Mouse (Mus musculus): ENCODE results near the gene Tnfrsf23. TPM values are rescaled to one million over a fixed set of nuclear protein-coding genes. Genes with fewer than 3 reads are reported as not detected.
"Not testable (repeated sequence)": the region's sequence is repeated elsewhere in the genome, so short reads cannot be mapped to it uniquely, and the experiment has no call there.

Gene Tnfrsf23
- total RNA-seq (2021), result 2.4 and 3.2 TPM in 2 replicates
- long read RNA-seq, experiment 1, partial matches to known transcripts, result 0 of 2 reads
- long read RNA-seq, experiment 1, other reads (novel, unspliced or antisense), result 1 of 2 reads
- long read RNA-seq, experiment 2, result 0 reads

DNA sequence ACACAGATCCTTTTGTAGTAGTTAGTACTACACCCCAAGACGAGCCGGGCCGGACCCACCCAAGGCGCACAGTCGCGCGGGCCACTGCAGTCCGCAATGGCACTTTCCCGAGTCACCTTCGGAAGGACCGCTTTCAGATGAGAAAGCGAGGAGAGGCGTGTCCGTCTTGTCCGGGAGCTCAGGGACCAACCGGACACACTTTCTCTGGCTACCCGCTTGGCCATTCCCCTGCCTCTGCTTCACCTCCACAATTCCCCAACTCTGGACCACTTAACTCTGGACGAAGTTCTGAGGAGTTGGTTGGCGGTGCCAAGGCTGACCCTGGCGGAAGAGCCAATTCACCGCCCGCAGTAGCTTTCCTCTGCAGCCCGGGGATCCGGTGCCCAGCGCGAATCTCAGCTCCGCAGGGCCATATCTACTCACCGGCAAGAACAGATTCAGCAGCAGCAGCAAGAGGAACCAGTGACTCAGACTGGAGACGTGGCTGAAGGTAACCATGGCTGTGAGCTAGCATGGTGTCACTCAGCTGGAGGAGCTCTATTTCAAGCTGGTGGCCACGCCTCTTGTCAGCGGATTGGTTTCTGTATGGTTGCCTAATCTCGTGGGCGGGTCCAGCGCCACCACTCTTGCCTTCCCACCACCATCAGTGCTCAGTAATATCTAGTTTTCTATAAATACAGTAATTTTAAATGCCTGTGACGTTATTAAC is at the start of gene Tnfrsf23:
Tnfrsf23 (minus strand) TSS at position 514 of the 709 bp plus-strand sequence.
- DNase-seq, result peak; percentile 88

DNA sequence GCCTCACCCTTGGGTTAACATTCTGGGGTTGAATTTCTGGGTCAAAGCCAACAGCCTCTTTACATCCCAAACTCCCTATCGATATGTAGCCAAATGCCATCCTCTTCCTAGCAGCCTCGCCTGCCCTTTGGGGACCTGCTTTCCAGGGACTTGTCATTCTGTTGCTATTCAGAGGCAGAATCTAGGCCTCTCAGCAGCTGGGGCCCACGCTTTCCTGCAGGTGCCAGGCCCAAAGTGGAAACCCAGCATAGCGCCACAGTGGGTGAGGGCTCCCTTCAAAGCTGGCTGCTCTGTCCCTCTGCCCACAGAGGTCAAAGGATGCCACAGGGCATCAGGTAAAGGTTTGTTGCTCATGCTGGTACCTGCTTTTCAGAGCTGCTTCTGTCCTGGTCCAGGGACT is 48.1 kb upstream of the Tnfrsf23 start:
- no peak for DNase-seq

DNA sequence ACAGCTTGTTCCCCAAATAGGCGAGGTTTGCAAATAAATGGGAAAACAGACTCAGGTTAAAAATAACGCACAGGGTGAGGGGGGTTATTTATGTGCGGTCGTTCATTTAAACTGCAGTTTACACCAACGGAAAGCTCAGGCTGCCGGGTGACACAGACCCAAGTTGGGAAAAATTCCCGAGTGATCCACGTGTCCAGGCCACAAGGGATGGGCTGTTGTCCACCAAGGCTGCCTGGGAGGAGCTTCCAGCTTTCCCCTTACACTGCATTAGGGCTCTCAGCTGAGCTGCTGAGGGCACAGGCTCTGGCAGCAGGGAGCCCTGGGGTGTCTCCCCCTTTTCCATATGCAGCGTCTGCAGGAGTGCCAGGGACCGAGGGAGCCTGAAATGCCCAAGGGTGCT is 44.2 kb upstream of the Tnfrsf23 start:
- peak; percentile 39 for DNase-seq

DNA sequence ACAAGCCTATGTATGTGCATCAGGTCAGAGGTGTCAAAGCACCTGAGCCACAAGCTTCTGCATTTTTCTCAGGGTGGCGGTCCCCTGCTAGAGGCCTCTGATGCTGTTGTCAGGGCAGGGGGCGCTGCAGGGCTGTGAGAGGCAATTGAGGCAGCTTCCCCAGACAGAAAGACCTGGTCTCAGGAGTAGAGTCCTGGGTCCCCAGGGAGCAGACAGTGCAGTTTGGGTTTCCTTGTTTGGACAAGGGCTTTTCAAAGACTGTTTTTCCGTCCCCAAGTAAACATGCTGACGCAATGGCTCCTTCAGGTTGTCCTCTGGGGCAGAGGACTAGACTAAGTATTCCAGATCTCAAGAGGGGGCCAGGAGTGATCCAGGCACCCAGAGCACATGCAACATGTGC is 40.7 kb upstream of the Tnfrsf23 start:
- no peak for DNase-seq

DNA sequence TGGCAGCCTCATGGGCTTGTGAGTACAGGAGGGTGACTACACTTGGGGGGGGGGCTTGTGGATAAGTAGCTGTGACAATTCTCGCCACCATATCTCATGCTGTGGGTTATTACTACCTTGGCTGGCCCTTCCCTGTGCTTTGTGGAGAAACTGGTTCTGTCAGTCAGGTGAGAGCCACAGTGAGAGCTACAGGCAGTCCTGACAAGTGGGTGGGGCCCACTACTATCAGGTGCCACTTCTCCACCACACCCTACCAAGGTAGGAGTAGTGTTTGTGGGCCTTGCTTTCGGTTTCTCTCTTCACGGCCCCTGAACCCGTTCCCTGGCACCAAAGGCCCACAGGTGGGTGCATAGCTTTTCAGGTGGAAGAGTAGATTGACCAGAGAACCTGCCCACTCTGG is 38.2 kb upstream of the Tnfrsf23 start:
- DNase-seq, result no peak

DNA sequence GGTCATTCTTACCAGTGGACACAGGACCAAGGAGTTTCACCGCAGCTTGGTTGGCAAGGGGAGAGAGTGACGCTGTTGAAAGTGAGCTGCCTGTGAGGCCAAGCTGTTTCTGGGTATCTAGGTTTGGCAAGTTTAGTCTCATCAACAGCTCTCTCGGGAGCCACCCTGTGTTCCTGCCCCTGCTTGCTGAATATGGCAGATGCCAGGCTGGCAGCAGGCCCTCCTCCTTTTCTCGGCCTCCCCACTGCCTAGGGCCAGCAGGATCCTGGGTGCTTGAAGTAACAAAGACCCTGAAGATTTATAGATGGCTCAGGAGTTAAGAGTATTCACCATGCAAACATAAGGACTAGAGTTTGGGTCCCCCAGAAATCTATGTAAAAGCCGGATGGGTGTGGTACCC is 37.0 kb upstream of the Tnfrsf23 start:
- peak; percentile 26 for DNase-seq

DNA sequence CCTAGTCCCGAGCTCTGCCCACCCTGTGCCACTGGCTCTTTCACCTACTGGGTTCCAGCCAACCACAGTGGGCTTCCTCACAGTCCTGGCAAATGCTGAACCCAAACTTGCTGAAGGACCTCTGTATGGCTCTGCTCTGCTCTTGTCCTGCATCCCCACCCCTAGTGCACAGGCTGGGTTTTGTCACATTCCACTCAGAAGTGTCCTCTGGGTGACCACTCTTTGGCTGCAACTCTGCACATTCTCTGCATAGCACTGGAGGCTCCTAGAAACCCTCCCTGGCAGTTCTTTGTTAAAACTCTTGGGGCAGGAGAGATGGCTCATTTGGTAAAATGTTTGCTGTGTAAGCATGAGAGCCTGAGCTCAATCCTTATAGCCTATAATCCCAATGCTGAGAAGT is 32.1 kb upstream of the Tnfrsf23 start:
- no peak for DNase-seq

DNA sequence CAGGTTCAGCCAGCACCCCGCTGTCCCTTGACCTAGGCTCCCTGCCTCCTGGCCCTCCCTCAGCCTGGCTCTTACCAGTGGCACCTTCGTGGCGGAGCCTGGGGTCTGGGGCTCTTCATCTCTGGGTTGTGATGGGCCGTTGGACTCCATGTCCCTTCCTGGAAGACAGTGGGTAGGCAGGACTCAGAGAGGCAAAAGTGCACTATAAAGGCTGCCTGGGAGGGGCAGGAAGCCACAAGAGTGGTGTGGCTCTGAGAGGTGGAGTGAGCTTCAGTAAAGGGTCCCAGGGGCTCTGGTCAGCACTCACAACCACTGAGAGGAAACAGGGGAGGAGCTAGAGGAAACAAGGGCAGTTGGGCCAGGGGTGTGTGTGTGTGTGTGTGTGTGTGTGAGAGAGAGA is 27.7 kb upstream of the Tnfrsf23 start:
- DNase-seq, result no peak

DNA sequence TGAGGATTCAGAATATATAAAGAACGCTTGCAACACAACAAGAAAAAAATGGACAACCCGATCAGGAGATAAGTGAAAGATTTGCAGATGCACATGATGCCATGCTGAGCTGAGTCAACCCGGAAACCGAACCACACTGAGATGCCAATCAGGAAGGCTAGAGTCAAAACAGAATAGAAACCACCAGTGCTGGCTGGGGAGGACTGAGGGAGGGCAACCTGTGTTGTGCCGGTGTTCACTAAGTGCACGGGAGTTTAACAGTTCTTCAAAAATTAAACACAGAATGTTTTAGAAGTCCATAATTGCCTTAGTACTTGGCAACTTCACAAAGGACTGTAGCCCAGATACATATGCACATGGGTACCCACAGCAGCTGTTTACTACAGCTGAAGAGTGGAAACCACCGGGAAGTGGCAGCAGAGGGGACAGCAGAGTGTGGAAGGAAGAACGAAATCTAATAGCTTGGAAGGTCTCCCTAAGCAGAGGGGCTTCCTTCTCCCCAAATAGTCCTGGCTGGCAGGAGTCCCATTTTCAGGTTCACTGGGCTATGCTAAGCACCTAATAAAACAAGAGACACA is 27.2 kb upstream of the Tnfrsf23 start:
- DNase-seq, result no peak

DNA sequence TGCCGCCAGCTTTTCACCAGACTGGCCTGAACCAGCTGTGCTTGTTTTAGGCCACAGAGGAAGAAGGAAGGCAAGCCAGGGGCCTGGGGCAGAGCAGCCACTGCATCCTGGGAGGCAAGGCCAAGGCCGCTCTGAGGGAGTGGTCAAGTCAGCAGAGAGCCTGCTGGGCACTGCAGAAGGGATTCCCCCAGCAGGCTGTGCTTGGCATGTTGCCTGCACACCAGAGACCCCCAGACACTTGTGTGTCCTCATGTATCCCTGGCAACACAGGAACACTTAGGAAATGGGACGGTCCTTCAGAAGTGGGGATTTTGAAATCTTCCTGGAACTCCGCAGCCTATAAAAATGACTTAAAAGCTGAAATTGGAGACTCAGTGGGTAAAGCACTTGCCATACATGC is 26.4 kb upstream of the Tnfrsf23 start:
- DNase-seq, result no peak

DNA sequence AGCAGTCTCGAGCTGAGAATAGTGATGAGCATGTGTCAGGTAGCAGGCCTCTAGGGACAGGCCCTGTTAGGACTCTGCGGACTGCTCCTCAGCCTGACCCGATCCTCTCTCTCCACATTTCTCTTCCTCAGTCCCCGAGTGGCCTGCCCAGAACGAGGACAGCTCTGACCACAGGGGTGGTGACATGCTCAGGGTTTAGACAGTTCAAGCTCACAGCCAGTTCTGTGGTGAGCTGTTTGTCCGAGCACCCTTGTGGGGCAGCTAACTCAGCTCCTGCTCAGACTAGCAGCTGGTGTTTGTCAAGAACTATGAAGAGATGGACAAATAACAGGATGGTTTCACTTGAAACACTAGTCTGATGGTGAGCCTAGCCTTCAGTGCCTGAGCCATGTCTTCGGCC is 25.7 kb upstream of the Tnfrsf23 start:
- no peak for DNase-seq

DNA sequence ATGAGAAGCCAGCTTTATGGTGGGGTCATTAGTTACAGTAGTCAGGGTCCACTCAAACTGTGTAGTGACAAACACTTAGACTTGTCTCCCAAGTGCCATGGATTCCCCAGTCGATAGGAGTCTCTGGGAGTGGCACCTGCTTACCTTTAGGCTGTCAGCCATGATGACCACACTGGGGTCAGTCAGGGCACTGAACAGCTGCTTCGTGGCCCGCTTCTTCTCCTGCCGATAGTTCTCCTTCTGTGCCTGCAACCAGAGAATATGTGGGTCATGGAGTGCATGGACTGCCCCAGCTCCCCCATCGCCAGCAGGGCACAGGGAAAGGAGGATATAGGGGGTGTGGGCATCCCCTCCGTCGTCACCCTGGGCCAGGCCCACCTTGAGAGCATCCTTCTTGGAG is 23.7 kb upstream of the Tnfrsf23 start:
- DNase-seq, result no peak

DNA sequence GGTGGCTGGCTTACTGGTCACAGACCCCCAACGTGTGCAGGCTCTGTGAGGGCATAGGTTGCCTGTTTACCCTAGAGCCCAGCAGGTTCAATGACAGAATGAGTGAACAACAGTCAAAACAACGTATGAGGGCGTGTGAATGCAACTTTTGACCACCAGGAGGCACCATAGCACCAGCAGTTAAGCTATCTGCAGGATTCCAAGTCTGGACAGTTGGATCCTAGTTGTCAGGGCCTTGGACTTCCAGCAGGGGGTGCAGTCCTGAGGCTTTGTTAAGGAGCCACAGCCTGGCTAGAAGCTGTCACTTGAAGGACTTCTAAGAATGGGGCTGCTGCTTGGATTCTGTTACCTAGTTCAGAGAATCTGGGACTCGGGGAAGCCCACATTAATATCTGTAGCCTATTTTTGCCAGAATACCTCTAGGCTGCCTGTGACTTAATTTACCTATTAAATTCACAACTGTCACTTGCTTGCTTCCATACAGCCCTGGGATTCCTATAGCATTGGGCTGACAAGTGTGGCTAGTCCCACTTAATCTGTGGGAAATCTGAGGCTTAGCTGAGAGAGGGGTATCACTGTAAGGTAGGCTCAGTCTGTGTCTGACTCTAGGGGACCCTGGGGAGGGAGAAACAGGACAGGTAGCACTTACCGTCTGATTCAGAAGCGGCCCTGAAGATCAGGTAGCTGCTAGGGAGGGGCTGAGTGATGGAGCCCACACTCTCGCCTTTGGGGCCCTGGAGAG is 21.2 kb upstream of the Tnfrsf23 start:
- peak; percentile 95 for DNase-seq

DNA sequence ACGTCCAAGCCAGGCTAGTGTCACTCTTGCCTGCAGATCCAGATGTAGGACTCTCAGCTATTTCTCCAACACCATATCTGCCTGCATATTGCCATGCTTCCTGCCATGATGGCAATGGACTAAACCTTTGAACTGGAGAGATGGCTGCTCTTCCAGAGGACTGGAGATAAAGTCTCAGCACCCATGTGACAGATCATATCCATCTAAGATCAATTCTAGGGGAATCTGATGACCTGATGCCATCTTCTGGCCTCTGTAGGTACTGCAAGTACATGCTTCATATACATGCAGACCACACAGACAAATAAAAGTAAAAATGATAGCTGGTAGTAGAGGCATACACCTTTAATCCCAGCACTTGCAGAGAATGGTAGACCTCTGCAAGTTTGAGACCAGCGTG is 10.5 kb upstream of the Tnfrsf23 start:
- DNase-seq, result peak; percentile 53

DNA sequence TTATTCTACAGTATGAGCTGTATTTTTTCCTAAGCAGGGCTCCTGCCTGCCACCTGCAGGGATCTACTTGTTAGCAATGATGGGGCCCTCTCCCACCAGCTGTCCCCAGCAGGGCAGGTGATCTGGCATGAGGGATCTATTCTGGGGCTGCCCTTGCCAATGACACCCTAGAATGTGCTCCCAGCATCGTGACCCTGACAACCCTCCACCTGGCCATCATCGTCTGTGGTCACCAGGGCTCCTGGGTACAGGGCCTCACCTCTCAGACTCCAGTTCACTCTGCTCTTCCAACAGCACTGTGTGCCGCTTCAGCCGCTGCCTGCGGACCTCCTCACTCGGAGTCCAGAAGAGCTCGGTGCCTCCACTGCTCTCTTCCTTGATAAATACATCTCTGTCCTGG is 8.9 kb upstream of the Tnfrsf23 start:
- no peak for DNase-seq

DNA sequence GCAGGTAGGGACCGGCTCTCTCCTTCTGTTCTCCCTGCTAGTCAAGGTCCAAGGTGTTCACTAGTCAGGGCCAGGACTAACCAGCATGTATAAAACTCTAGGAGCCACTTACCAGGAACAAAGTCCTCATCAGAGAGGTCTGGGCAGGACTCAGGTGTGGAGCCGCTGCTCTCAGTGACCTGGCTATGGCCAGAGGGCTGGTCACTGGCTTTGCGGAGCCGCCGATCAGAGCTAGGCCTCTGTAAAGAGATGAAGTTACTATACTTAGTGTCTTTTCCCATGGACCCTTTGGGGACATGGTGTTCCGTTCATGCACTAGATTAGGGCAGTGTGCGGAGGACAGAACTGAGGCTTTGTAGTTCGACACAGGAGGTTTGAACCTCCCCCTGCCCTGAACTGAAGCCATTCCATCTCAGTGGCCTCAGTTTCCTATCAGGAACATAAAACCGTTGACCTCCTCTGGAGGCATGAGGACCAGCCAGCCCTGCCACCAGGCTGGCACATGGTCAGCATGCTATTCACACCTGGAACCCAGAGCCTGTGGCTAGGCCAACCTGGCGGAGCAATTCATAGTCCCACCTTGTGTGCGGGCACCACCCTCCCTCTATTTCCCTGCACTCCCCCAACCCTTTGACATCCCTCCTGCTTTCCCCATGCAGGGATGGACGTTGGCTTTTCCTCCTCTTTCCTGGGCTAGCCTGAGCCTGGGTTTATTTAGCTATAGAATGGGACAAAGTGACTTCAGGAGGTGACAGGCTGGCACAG is 7.3 kb upstream of the Tnfrsf23 start:
- no peak for DNase-seq

DNA sequence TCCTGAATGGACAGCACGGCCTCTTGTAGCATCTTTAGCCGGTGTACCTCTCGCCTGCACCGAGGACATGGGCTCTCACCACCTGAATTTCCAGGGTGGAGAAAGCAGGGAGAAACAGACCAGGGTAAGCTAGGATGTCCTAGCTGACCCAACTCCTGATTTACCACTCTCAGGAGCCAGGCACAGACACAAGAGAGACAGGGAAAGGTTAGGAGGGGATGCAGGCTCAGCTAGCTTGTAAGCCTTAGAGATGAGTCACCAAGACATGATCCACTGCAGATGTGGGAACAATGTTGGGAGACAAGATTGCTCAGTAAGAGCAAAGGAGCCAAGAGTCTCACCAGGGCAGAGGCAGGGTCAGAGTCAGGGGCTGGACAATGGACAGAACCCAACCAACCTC is 6.2 kb upstream of the Tnfrsf23 start:
- no peak for DNase-seq

DNA sequence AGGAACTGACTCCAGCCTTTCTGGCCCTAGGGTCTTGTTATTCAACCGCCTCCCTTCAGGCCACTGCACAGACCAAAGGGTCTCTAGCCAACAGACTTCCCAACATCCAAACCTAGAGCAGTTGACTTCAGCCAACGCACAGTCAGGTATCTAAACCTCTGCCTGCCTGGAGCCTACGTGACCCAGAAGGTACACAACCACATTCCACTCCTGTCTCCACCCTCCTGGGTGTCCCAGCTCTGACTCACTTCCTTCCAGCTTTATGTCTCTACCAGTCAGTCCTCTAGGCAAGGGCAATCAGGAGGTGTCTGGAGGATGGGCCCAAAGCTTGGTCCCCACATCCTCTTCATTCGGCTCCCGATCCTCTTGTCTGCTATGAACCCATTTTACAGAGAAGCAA is 5.5 kb upstream of the Tnfrsf23 start:
- no peak for DNase-seq

DNA sequence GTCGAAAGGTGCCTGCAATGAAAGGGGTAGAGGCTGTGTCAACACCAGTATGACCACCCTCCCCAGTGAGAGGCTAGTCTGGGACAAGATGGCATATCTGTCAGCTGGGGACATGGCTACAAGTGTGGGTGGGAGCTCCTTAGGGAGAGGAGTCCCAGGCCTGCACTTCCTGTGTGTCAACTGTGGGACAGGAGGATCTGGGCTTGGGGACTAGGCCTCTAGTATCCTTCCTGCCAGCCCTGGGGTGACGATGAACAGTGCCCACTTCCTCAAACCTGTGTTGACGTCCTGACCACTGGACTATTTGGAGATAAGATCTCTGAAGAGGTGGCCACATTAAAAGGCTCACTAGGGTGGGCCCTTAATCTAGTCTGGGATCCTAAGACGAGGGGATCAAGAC is 4.3 kb upstream of the Tnfrsf23 start:
- no peak for DNase-seq

DNA sequence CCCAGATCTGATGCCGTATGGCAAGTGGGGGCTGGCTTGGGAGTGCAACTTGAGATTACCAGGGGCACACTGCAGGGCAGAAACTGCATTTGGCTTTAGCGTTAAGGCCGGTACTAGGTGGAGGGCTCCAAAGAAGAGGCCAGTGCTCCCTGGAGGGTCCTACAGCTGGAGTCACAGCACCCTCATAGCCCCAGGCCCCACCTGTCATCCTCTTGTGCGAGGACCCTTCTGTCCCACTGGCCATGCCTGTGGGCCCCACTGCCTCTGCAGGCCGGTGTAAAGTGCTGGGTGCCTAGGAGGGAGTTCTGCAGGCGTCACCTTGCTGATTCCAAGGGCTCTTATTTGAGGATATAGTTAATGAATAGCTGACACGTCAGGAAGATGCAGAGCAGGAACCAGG is 3.8 kb upstream of the Tnfrsf23 start:
- no peak for DNase-seq

DNA sequence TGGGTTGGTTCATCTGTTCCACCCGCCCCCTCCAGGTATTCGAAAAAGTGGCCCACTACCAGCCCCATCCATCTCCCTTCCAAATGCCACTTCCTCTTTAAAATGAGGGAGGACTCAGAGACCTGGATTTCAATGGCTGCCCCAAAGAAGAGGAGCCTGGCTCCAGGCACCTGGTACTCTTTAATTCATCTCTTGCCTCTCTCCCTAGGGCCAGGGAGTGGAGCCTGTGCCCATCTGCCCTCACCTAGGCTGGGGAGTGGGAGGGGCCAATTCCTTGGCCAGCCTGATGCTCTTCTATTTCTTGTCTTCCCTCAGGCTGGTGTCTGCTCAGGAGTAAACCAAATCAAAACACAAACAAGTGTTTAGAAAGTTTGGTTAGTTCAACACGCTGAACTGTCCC is 1.0 kb upstream of the Tnfrsf23 start:
- DNase-seq, result not testable (repeated sequence)

DNA sequence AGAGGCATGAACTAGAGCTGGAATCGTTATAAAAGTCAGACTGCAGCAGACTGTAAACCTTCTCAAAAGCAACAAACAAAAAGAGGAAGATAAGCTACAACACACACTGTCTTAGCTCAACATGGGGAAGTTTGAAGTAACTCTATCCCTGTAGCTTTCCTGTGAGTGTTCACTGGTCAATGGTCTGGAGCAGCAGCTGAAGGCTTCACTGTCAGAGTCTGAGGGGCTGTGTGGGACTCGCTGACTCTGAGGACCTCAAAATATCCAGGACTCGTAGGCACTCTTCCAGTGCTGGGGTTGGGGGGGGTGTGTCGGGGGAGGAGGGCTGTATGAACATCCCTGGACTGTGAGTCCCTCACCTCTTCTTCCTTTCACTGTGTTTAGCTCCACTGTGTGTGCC is 519 bp upstream of the Tnfrsf23 start:
- DNase-seq, result not testable (repeated sequence)

DNA sequence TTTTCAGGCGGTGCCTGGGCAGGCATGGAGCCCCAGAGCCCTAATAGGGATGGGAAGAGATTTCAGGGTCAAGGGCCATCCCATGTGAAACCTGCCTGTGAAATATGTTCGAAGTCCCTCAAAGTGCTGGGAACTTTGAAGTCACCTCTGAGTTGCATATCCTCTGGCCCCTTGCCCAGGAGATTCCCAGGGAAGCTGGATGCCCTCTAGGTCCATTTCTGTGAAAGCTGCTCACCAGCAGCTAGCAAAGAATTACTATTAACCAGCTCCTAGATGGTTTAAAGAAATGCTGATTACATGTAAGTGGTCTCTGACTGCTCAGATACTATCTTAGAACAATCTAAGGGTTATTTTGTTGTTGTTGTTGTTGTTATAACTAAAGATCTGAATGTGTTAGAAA is 1.1 kb downstream of the Tnfrsf23 start:
- DNase-seq, result not testable (repeated sequence)
